18 mouse cellular contexts compared by ENCODE assay signal in the genomic region with DNA sequence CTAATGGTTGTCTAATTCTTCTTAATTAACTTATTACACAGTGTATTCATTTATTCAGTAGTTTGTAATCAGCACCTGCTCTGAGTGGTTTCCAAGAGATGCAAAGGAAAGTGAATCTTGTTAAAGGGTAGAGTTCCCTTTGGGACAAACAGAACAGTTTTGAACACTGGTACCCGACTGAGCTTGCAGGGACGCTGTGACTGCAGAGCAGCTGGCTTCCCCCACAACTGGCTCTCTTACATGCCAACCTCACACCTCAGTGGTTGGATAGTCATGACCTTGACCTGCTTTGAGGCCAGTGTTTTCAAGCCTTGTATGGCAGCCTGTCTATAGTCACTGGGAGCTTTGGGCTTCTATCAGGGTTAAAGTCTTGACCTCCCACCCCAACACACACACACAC.
"Had no signal": no experiment of that assay in that cellular context is flagged by ENCODE, and none has a peak within 500 bp of the region (broad histone marks: within the 10 kb centered on the region; RNA-seq: fewer than 3 reads in every experiment).

No protein-coding gene starts in this region.

- H3K4me3 ChIP-seq: midbrain, embryonic 10.5 days; midbrain, embryonic 13.5 days; midbrain, embryonic 15.5 days; myocyte; neural tube, embryonic 13.5 days; neural tube, embryonic 15.5 days had no signal

- ATAC-seq: midbrain, embryonic 13.5 days; midbrain, embryonic 15.5 days had no signal

- H3K27ac ChIP-seq: midbrain, embryonic 10.5 days; midbrain, embryonic 13.5 days; midbrain, embryonic 15.5 days; neural tube, embryonic 13.5 days; neural tube, embryonic 15.5 days had no signal

- H3K9me3 ChIP-seq: midbrain, embryonic 10.5 days; midbrain, embryonic 13.5 days; midbrain, embryonic 15.5 days; neural tube, embryonic 13.5 days; neural tube, embryonic 15.5 days had no signal

- H3K9ac ChIP-seq: lung, embryonic 14.5 days; midbrain, embryonic 13.5 days; midbrain, embryonic 15.5 days; neural tube, embryonic 13.5 days; neural tube, embryonic 15.5 days had no signal

- H3K4me2 ChIP-seq: lung, embryonic 14.5 days; midbrain, embryonic 13.5 days; midbrain, embryonic 15.5 days; neural tube, embryonic 13.5 days; neural tube, embryonic 15.5 days had no signal

- H3K4me1 ChIP-seq: midbrain, embryonic 13.5 days; midbrain, embryonic 15.5 days; neural tube, embryonic 13.5 days; neural tube, embryonic 15.5 days had no signal

- H3K27me3 ChIP-seq: midbrain, embryonic 15.5 days; neural tube, embryonic 13.5 days; neural tube, embryonic 15.5 days had no signal

- DNase-seq: lung, adult 18-20 months; lung, embryonic 14.5 days; lung, postnatal 10 days; lung, postnatal 4 days; retina, postnatal 1 day; right cerebral cortex, adult 18-20 months; right cerebral cortex, postnatal 25 days; right cerebral cortex, postnatal 4 days; spleen, adult 18-20 months; thymus, adult 18-20 months; thymus, postnatal 14 days; thymus, postnatal 36 days had no signal

- H3K36me3 ChIP-seq: midbrain, embryonic 10.5 days; midbrain, embryonic 13.5 days; midbrain, embryonic 15.5 days; neural tube, embryonic 13.5 days; neural tube, embryonic 15.5 days had no signal
